Mouse (Mus musculus): ENCODE results near the gene Gm43720. TPM values are rescaled to one million over a fixed set of nuclear protein-coding genes. Genes with fewer than 3 reads are reported as not detected.

The Gm43720 gene
- 0.05 and 0.21 TPM in 2 replicates for polyA plus RNA-seq (2015; fragmentation: Nextera tagmentation; extraction: Ambion mirVana)

DNA sequence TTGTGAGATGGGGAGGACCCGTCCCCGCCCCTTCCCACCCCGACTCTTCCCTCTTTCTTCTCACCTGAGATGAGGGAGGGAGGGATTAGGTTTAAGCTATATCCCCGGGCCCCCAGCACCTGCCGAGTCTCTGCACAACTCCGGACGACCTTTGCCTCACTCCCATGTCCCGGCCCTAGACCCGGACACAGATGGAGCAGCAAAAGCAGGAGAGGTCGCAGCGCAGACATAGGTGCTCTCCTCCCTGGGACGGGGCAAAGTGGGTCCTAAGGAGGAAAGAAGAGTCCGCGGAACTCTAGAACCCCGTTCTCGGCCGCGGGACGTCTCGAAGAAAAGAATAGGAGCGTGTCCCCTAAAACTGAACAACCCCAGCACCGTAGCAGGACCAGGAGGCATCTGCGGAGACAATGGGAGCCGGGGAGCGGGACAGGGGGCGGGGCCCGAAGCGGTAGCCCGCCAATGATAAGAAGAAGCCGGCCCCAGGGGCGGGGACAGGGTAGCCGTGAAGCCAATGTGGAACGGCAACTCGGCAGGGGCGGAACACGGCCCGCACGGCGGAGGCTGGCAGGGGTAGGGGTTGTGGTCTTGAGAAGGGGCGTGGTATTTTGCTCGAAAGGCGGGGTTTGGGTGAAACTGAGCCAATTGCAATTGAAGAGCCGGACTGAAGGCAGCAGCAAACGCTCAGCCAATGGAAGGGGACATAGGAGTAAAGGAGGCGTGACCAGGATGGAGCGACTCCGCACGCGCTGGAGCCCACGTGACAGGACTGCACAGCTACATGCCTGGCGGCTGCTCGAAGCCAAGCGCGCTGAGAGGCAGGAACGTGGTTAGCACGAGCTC lies at the start of gene Gm43720, which contains the start of the genes Gpc2 and Stag3:
TSS of gene Gm43720 (minus strand) at position 374 of the 840 bp plus-strand sequence.
TSS of gene Gpc2 (minus strand) at position 421 of the 840 bp plus-strand sequence.
TSS of gene Stag3 (plus strand) at position 656 of the 840 bp plus-strand sequence.

DNA sequence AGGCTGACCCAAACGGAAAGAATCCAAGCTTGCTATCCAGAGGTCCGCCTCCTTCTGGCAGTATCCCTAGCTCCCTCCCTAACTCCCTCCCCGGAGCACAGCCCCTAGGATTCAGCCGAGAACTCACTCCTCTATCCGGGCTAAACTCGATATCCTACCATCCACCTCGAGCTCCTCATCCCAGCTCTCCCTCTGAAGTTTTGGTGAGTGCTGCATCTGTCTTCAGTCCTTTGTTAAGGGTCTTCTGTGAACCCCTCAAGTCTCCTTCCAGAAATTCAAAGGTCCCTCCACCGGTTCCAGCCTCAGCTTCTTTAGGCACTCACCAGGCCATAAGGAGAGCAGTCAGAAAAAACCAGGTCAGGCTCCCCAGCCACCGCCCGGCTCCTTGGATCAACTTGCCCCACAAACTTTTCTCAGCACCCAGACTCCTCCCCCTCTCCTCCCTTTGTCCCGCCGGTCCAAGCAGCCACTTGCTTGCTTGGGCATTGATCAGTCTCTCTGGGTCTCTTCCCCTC lies 7.3 kb downstream of the Gm43720 start, which contains the start of gene Gal3st4:
TSS of gene Gal3st4 (minus strand) at position 432 of the 515 bp plus-strand sequence.

DNA sequence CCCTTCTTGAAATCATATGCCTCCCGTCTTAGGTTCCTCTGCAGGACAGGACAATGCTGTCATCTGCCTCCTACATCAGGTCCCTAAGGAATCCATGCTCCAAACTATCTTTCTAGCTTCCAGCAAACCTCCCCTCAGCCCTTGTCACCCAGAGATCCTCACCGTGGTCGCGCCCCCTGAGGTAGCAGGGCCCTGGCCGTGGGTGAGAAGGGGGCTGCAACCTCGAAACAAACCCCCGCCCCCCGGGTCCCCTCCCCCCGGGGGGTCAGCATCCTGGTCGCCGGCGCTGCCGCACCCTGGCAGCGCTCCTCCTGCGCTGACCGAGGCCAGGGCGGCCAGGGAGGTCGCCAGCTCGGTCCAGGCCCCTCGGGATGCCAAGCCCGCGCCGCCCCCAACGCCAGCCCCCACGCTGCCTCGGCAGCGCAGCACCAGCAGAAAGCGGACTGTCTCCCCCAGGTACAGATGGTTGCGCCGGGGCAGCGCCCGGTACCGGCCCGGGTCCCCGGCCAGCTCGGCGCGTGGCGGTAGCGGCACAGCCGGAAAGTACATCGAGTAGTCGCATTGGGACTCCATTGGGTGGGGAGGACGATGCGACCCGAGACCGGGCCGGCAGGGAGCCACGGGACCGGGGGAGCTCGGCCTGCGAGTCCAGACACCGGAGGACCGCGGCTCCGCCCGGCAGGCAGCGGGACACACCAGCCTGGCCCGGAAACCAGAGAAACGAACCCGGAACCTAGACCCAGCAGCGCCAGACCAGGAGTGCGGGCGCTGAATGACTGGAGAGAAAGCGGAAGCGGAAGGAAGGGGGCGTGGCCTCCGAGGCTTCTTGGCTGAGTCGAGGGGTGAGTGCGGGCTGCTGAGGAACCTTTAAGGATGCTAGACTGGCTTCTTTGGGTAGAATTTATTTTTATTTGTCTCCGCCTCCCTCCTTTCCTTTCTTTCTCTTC lies 16.2 kb downstream of the Gm43720 start, which contains the start of gene BC037034:
TSS of gene BC037034 (minus strand) at position 774 of the 947 bp plus-strand sequence.

DNA sequence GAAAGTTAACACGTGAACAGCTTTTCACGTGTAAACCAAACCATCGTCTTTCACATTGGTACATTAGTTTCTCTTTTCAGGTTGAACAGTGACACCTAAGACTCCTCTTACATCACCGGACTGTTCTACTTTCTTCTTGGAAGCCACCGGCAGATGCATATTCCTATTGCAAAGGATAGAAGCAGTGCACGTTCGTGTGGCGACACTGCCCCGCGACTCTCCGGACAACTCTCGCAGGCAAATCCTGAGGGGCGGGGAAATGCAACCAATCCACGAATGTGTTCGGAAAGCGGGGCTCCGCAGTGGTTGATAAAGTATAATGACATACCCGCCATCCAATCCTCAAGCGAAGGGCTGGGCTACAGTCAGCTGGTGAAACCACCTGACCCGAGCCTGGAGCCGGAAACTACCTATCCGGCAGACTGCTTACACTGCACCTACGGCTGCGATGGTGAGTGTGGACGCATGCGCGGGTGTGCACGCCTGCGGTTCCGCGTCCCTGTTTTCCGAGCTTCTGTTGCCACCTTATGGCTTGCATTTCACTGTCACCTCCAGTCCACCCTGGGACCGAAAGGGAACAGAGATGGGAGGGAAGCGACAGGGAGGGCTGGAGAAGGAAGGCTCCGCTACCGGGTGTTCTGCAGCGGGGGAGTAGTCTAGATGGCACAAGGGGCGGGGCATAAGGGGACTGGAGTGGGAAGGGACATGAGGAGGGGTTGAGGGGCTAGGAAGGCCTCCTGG lies 24.2 kb downstream of the Gm43720 start, which contains the start of gene Lamtor4:
TSS of gene Lamtor4 (plus strand) at position 130 of the 741 bp plus-strand sequence.

DNA sequence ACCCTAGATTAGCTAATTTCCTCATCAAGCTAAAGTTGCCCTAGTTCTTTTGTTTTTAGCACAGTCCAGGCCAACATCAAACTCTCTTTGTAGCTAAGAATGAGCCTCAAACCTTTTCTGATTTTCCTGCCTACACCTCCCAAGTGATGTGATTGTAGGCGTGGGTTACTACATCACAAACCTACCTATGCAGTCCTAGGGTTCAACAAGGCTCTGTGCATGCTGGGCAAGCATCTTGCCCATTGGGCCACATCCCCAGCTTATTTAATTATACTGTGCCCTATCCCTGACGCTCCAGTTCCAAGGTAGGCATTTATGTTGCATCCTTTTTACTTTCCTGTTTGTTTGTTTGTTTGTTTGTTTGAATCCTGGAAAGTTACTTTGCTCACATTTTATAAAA lies 54.1 kb downstream of the Gm43720 start, which contains the start of gene Nxpe5:
TSS of gene Nxpe5 (plus strand) at position 199 of the 400 bp plus-strand sequence.

Other genes with a start within 250 kb of the Gm43720 start
- not detected in 2 replicates for gene Smok3c, start 226.8 kb downstream of the Gm43720 start, polyA plus RNA-seq (2015; fragmentation: Nextera tagmentation; extraction: Ambion mirVana)
- gene Zkscan1, start 194.9 kb downstream of the Gm43720 start, polyA plus RNA-seq (2015; fragmentation: Nextera tagmentation; extraction: Ambion mirVana) = 11.5 and 12.2 TPM in 2 replicates
- 44.6 and 50.0 TPM in 2 replicates for gene Zscan21, start 163.1 kb downstream of the Gm43720 start, polyA plus RNA-seq (2015; fragmentation: Nextera tagmentation; extraction: Ambion mirVana)
- 13.4 and 14.7 TPM in 2 replicates for gene Zfp113, start 124.2 kb downstream of the Gm43720 start, polyA plus RNA-seq (2015; fragmentation: Nextera tagmentation; extraction: Ambion mirVana)
- gene Cops6, start 118.9 kb downstream of the Gm43720 start, polyA plus RNA-seq (2015; fragmentation: Nextera tagmentation; extraction: Ambion mirVana) = 286 and 325 TPM in 2 replicates
- gene Ap4m1, start 108.0 kb downstream of the Gm43720 start, polyA plus RNA-seq (2015; fragmentation: Nextera tagmentation; extraction: Ambion mirVana) = 13.9 and 15.4 TPM in 2 replicates
- gene Mcm7, start 107.5 kb downstream of the Gm43720 start, polyA plus RNA-seq (2015; fragmentation: Nextera tagmentation; extraction: Ambion mirVana) = 31.9 and 36.3 TPM in 2 replicates
- 37.5 and 48.1 TPM in 2 replicates for gene Taf6, start 92.5 kb downstream of the Gm43720 start, polyA plus RNA-seq (2015; fragmentation: Nextera tagmentation; extraction: Ambion mirVana)
- gene Cnpy4, start 92.5 kb downstream of the Gm43720 start, polyA plus RNA-seq (2015; fragmentation: Nextera tagmentation; extraction: Ambion mirVana) = 20.7 and 23.5 TPM in 2 replicates
- 11.7 and 12.8 TPM in 2 replicates for gene Mblac1, start 85.6 kb downstream of the Gm43720 start, polyA plus RNA-seq (2015; fragmentation: Nextera tagmentation; extraction: Ambion mirVana)
- not detected in 2 replicates for gene Nxpe5, start 54.1 kb downstream of the Gm43720 start, polyA plus RNA-seq (2015; fragmentation: Nextera tagmentation; extraction: Ambion mirVana)
- 130 and 140 TPM in 2 replicates for gene Lamtor4, start 24.5 kb downstream of the Gm43720 start, polyA plus RNA-seq (2015; fragmentation: Nextera tagmentation; extraction: Ambion mirVana)
- 22.4 and 23.7 TPM in 2 replicates for gene BC037034, start 15.9 kb downstream of the Gm43720 start, polyA plus RNA-seq (2015; fragmentation: Nextera tagmentation; extraction: Ambion mirVana)
- gene Gal3st4, start 7.1 kb downstream of the Gm43720 start, polyA plus RNA-seq (2015; fragmentation: Nextera tagmentation; extraction: Ambion mirVana) = 3.7 and 4.4 TPM in 2 replicates
- 20.1 and 24.6 TPM in 2 replicates for gene Gpc2, start within 50 bp of the Gm43720 start, polyA plus RNA-seq (2015; fragmentation: Nextera tagmentation; extraction: Ambion mirVana)
- gene Stag3, start 282 bp upstream of the Gm43720 start, polyA plus RNA-seq (2015; fragmentation: Nextera tagmentation; extraction: Ambion mirVana) = 8.2 and 13.0 TPM in 2 replicates
- gene Pvrig, start 62.0 kb upstream of the Gm43720 start, polyA plus RNA-seq (2015; fragmentation: Nextera tagmentation; extraction: Ambion mirVana) = not detected in 2 replicates
- 38.8 and 42.6 TPM in 2 replicates for gene Zfp157, start 161.5 kb upstream of the Gm43720 start, polyA plus RNA-seq (2015; fragmentation: Nextera tagmentation; extraction: Ambion mirVana)

Data from neural tube, postnatal 0 days (tissue).